8 mouse cellular contexts compared by ENCODE assay signal in genomic region chr2:137117321-137117690, GRCm38 (mm10). TPM values are rescaled to one million over a fixed set of nuclear protein-coding genes. Genes with fewer than 3 reads are reported as not detected.
DNase-seq lines count a peak whose midpoint lies in the region; ATAC-seq and TF ChIP-seq lines count a peak whose summit lies in the region.

No protein-coding gene starts in this region.

- H3K9me3 ChIP-seq in forebrain, embryonic 12.5 days, result no peaks in the 10 kb centered on the region
- H3K9me3 ChIP-seq in heart, embryonic 16.5 days (replicated peaks; ENCODE audit: control insufficient read depth, low read length), result no peaks in the 10 kb centered on the region
- H3K9me3 ChIP-seq in liver, embryonic 15.5 days (replicated peaks), result no peaks in the 10 kb centered on the region
- no peaks in the 10 kb centered on the region for H3K9me3 ChIP-seq in neural tube, embryonic 11.5 days (ENCODE audit: control insufficient read depth, low read length)

- ATAC-seq in forebrain, embryonic 12.5 days (ENCODE audit: low FRiP score), result peak; percentile 66
- peak; percentile 55 for ATAC-seq in heart, embryonic 16.5 days (replicated peaks; ENCODE audit: extremely low read depth, insufficient read depth, low FRiP score)
- ATAC-seq in liver, embryonic 15.5 days (ENCODE audit: insufficient read depth), result peak; percentile 58
- peak; percentile 58 for ATAC-seq in neural tube, embryonic 11.5 days (ENCODE audit: insufficient read depth, low FRiP score, low TSS enrichment)

- peaks cover 17% of the 10 kb centered on the region for H3K27me3 ChIP-seq in forebrain, embryonic 12.5 days
- no peaks in the 10 kb centered on the region for H3K27me3 ChIP-seq in heart, embryonic 16.5 days (ENCODE audit: control insufficient read depth, insufficient read depth, low read length)
- peaks cover 58% of the 10 kb centered on the region for H3K27me3 ChIP-seq in liver, embryonic 15.5 days
- peaks cover 5% of the 10 kb centered on the region; the same call in 1 of the 2 replicates for H3K27me3 ChIP-seq in neural tube, embryonic 11.5 days (ENCODE audit: control insufficient read depth, insufficient read depth, low read length)
- no peaks in the 10 kb centered on the region for H3K27me3 ChIP-seq in testis, adult 2 months (ENCODE audit: control insufficient read depth, insufficient read depth, low read length)

- H3K27ac ChIP-seq in forebrain, embryonic 12.5 days, result peak overlapping the region; percentile 93
- H3K27ac ChIP-seq in heart, embryonic 16.5 days (ENCODE audit: low read length), result peak overlapping the region; percentile 99
- H3K27ac ChIP-seq in liver, embryonic 15.5 days (replicated peaks), result peak overlapping the region; percentile 74
- peak overlapping the region; percentile 89 for H3K27ac ChIP-seq in neural tube, embryonic 11.5 days (ENCODE audit: low read depth, low read length)
- H3K27ac ChIP-seq in testis, adult 2 months (ENCODE audit: control insufficient read depth, insufficient read depth, low read depth, low read length), result peak overlapping the region; percentile 72

- peaks cover 49% of the 10 kb centered on the region for H3K4me1 ChIP-seq in forebrain, embryonic 12.5 days
- H3K4me1 ChIP-seq in heart, embryonic 16.5 days (ENCODE audit: control insufficient read depth, insufficient read depth, low read length), result peaks cover 15% of the 10 kb centered on the region
- peaks cover 20% of the 10 kb centered on the region for H3K4me1 ChIP-seq in liver, embryonic 15.5 days (replicated peaks)
- H3K4me1 ChIP-seq in neural tube, embryonic 11.5 days (ENCODE audit: control insufficient read depth, insufficient read depth, low read length), result peaks cover 9% of the 10 kb centered on the region
- H3K4me1 ChIP-seq in testis, adult 2 months (ENCODE audit: control insufficient read depth, insufficient read depth, low read length), result peaks cover 18% of the 10 kb centered on the region

- H3K9ac ChIP-seq in forebrain, embryonic 12.5 days, result peak overlapping the region; percentile 74
- peak overlapping the region; percentile 96 for H3K9ac ChIP-seq in heart, embryonic 16.5 days (ENCODE audit: low read length)
- H3K9ac ChIP-seq in liver, embryonic 15.5 days, result peak overlapping the region; percentile 46
- peak overlapping the region; percentile 70 for H3K9ac ChIP-seq in neural tube, embryonic 11.5 days (ENCODE audit: low read length)

- TF ChIP-seq CTCF in brain, embryonic 14.5 days (IDR thresholded peaks at IDR 0.05; ENCODE audit: borderline replicate concordance, extremely low read depth, insufficient read depth, insufficient read length), result peak; percentile 75
- TF ChIP-seq CTCF in testis, adult 2 months (IDR thresholded peaks at IDR 0.05; ENCODE audit: control insufficient read depth, insufficient read depth, insufficient replicate concordance, low read depth, low read length), result peak; percentile 63

- no peaks in the 10 kb centered on the region for H3K36me3 ChIP-seq in forebrain, embryonic 12.5 days (replicated peaks)
- H3K36me3 ChIP-seq in heart, embryonic 16.5 days (ENCODE audit: control insufficient read depth, insufficient read depth), result no peaks in the 10 kb centered on the region
- no peaks in the 10 kb centered on the region for H3K36me3 ChIP-seq in liver, embryonic 15.5 days (replicated peaks)
- H3K36me3 ChIP-seq in neural tube, embryonic 11.5 days (ENCODE audit: control insufficient read depth, insufficient read depth, low read length), result no peaks in the 10 kb centered on the region
- H3K36me3 ChIP-seq in testis, adult 2 months (ENCODE audit: control insufficient read depth, insufficient read depth, low read length), result no peaks in the 10 kb centered on the region

- TF ChIP-seq POLR2A in brain, embryonic 14.5 days (IDR thresholded peaks at IDR 0.05; ENCODE audit: borderline replicate concordance, extremely low read depth, insufficient read depth, insufficient read length, poor library complexity, severe bottlenecking), result no peak
- TF ChIP-seq POLR2A in testis, adult 2 months (IDR thresholded peaks at IDR 0.05; ENCODE audit: control insufficient read depth, low read depth, low read length), result no peak; the same call in 1 of the 2 replicates

- peak overlapping the region; percentile 67 for H3K4me3 ChIP-seq in forebrain, embryonic 12.5 days (replicated peaks)
- peak overlapping the region; percentile 87 for H3K4me3 ChIP-seq in heart, embryonic 16.5 days (ENCODE audit: low read length)
- H3K4me3 ChIP-seq in liver, embryonic 15.5 days (replicated peaks), result peak overlapping the region; percentile 63
- peak overlapping the region; percentile 76 for H3K4me3 ChIP-seq in neural tube, embryonic 11.5 days (ENCODE audit: low read depth, low read length)
- H3K4me3 ChIP-seq in testis, adult 2 months (ENCODE audit: control insufficient read depth, low read depth, low read length), result peak overlapping the region; percentile 75

- WGBS in forebrain, embryonic 12.5 days, result under 1% methylated on average over 33 of the region's 33 CpGs
- under 1% methylated on average over 32 of the region's 33 CpGs for WGBS in heart, embryonic 16.5 days
- WGBS in liver, embryonic 15.5 days (ENCODE audit: insufficient replicate concordance), result 0% methylated on average over 33 of the region's 33 CpGs
- WGBS in neural tube, embryonic 11.5 days, result under 1% methylated on average over 33 of the region's 33 CpGs

- DNase-seq in CD4-positive, CD25-positive, alpha-beta regulatory T cell, adult 2 months (ENCODE audit: low read depth, low spot score), result peak; percentile 60
- peak; percentile 90 for DNase-seq in brain, embryonic 14.5 days (ENCODE audit: low read depth)
- DNase-seq in kidney, postnatal 14 days, result peak; percentile 92
- peak; percentile 92 for DNase-seq in neural tube, embryonic 11.5 days (ENCODE audit: low spot score)

- peak overlapping the region; percentile 89 for H3K4me2 ChIP-seq in forebrain, embryonic 12.5 days
- H3K4me2 ChIP-seq in heart, embryonic 16.5 days (ENCODE audit: low read depth, low read length), result peak overlapping the region; percentile 98
- peak overlapping the region; percentile 72 for H3K4me2 ChIP-seq in liver, embryonic 15.5 days
- H3K4me2 ChIP-seq in neural tube, embryonic 11.5 days (ENCODE audit: low read depth), result peak overlapping the region; percentile 71

RNA-seq across cellular contexts. Expression of gene Jag1, which starts 0.9 kb away (rescaled TPM):
- 3.6 and 13.0 TPM in 2 replicates for polyA plus RNA-seq in brain, embryonic 14.5 days (2012; rRNA removed)
- 20.5 and 21.2 TPM in 2 replicates for polyA plus RNA-seq in forebrain, embryonic 12.5 days (2016; fragmentation: Nextera tagmentation; extraction: Ambion mirVana)
- polyA plus RNA-seq in heart, embryonic 16.5 days (2015; fragmentation: Nextera tagmentation; extraction: Ambion mirVana), result 9.9 and 10.6 TPM in 2 replicates
- polyA plus RNA-seq in liver, embryonic 15.5 days (2015; fragmentation: Nextera tagmentation; extraction: Ambion mirVana), result 1.0 and 1.1 TPM in 2 replicates
- polyA plus RNA-seq in neural tube, embryonic 11.5 days (2014; fragmentation: Nextera tagmentation; extraction: Ambion mirVana), result 24.6 and 25.6 TPM in 2 replicates
- polyA plus RNA-seq in testis, adult 2 months (2012; rRNA removed), result 7.0 and 7.1 TPM in 2 replicates

Comparison
In these comparisons a context has a peak if more than half of its experiments do, and no peak if none do; other contexts are left out.
1. Peak in every context shown above with its lines: DNase-seq, ATAC-seq, H3K4me3 ChIP-seq and H3K27ac ChIP-seq.
2. H3K9ac ChIP-seq: peak in every context shown above with its lines; median percentile 96 in heart, embryonic 16.5 days; 74 in forebrain, embryonic 12.5 days; 70 in neural tube, embryonic 11.5 days; 46 in liver, embryonic 15.5 days.